Mouse (Mus musculus) gastrocnemius, adult 18-20 months (tissue): ENCODE results near the gene Slc27a3. TPM values are rescaled to one million over a fixed set of nuclear protein-coding genes. Genes with fewer than 3 reads are reported as not detected.

ENCODE experiments used
- DNase-seq: peaks from one replicate; pipeline ENCODE4 v3.0.0; 2021; ENCODE audit warnings: low spot score
- long read RNA-seq, 2 experiments: library from polyadenylated mRNA; stranded (forward); transcript quantifications; one replicate each; pipeline ENCODE4 v2.0.0; 2021
- total RNA-seq, 2 experiments: library from RNA; stranded (reverse); gene quantifications; 2 replicates each; pipeline ENCODE4 v1.2.3; 2021

The Slc27a3 gene
- 1 to 10 TPM; 1.0 to 1.1 TPM for total RNA-seq
- long read RNA-seq, experiment 1, partial matches to known transcripts, result 0 of 4 reads
- long read RNA-seq, experiment 1, other reads (novel, unspliced or antisense), result 0 of 4 reads
- long read RNA-seq, experiment 2, partial matches to known transcripts, result 0 of 2 reads
- long read RNA-seq, experiment 2, other reads (novel, unspliced or antisense), result 0 of 2 reads

- peak; percentile 42 for DNase-seq
These were observed at the start of gene Slc27a3 for GRCm38 (mm10) chr3:90389511-90390490. Slc27a3 (minus strand) TSS chr3:90389938.

GRCm38 (mm10) chr3:90437131-90437530, 47.4 kb upstream of the Slc27a3 start:
- no peak for DNase-seq

GRCm38 (mm10) chr3:90434073-90434730, 44.5 kb upstream of the Slc27a3 start:
- DNase-seq, result no peak

GRCm38 (mm10) chr3:90433381-90434020, 43.8 kb upstream of the Slc27a3 start, which contains the start of gene Ints3:
Ints3 (minus strand) TSS chr3:90433622.
- peak; percentile 100 for DNase-seq

- DNase-seq, result no peak
These were observed 43.1 kb upstream of the Slc27a3 start for GRCm38 (mm10) chr3:90432811-90433219.

GRCm38 (mm10) chr3:90432348-90432747, 42.6 kb upstream of the Slc27a3 start:
- no peak for DNase-seq

- no peak for DNase-seq
These were observed 39.8 kb upstream of the Slc27a3 start for GRCm38 (mm10) chr3:90429576-90429975.

- DNase-seq, result peak; percentile 46
These were observed 38.4 kb upstream of the Slc27a3 start for GRCm38 (mm10) chr3:90428186-90428585.

GRCm38 (mm10) chr3:90427574-90427973, 37.8 kb upstream of the Slc27a3 start:
- no peak for DNase-seq

- no peak for DNase-seq
These were observed 35.8 kb upstream of the Slc27a3 start for GRCm38 (mm10) chr3:90425499-90425898.

GRCm38 (mm10) chr3:90423549-90423948, 33.8 kb upstream of the Slc27a3 start:
- DNase-seq, result no peak

- no peak for DNase-seq
These were observed 31.0 kb upstream of the Slc27a3 start for GRCm38 (mm10) chr3:90420696-90421095.

GRCm38 (mm10) chr3:90413011-90413396, 23.3 kb upstream of the Slc27a3 start:
- no peak for DNase-seq

- peak; percentile 75 for DNase-seq
These were observed 22.7 kb upstream of the Slc27a3 start for GRCm38 (mm10) chr3:90412312-90413010.

- no peak for DNase-seq
These were observed 19.0 kb upstream of the Slc27a3 start for GRCm38 (mm10) chr3:90408721-90409120.

GRCm38 (mm10) chr3:90406414-90406813, 16.7 kb upstream of the Slc27a3 start:
- no peak for DNase-seq

GRCm38 (mm10) chr3:90404609-90405008, 14.9 kb upstream of the Slc27a3 start:
- DNase-seq, result no peak

GRCm38 (mm10) chr3:90404121-90404520, 14.4 kb upstream of the Slc27a3 start:
- DNase-seq, result no peak

- no peak for DNase-seq
These were observed 11.3 kb upstream of the Slc27a3 start for GRCm38 (mm10) chr3:90400993-90401392.

GRCm38 (mm10) chr3:90395629-90396028, 5.9 kb upstream of the Slc27a3 start:
- DNase-seq, result no peak

GRCm38 (mm10) chr3:90392661-90393060, 2.9 kb upstream of the Slc27a3 start:
- peak; percentile 79 for DNase-seq
